Mouse (Mus musculus): ENCODE measurements around the gene Sec22c. TPM values are rescaled to one million over a fixed set of nuclear protein-coding genes. Genes with fewer than 3 reads are reported as not detected.

The Sec22c gene
- total RNA-seq (2021) (1 to 10 TPM; 3.9 to 5.0 TPM), polyA plus RNA-seq (2012; rRNA removed) (6.7 and 9.5 TPM in 2 replicates)
- long read RNA-seq, partial matches to known transcripts: 0 of 1 reads
- long read RNA-seq, other reads (novel, unspliced or antisense): 1 of 1 reads

DNA sequence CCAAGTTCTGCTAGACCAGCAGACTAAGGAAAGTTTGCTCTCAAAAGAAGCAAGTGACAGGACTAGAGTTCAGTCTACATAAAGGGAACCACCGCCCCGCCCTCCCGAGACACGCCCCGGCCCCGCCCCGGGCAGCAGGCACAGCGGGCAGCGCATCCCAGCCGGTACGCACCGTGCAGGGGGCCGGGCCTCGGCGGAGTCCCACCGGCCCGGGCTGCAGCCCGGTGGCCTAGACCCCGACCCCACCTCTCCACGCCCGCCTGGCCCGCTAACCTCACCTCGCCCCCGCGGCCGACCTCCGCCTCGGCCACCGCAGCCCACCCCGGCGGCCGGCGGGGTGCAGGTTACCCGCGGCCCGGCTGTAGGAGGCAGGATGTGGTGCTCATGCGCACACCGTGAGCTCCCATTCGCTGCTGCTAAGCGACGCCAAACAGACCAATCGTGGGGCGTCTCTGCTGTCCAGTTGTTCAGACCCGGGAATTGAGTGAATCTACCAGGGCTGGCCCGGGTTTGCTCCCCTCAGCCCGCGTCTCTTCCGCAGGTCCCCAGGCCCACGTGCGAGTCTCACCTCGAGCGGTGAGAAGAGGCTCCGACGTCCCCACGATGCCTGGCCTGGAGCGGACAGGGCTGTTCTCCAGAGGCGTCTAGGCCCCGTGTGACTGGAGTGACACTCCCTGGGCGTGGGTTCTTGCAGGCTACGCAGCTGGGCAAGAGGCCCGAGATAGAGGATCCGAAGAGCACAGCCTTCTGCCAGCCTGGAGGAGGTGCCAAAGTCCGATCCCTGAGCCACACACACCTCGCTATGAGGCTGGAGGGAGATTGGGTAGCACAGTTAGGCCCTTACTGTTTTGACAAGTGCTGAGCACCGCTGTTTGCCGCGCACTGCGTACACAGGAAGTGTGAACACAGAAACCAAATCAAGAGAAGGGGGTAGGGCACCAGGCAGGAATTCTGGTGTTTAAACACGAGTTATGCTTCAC is at the start of gene Sec22c:
TSS of gene Sec22c (minus strand) at position 845 of the 980 bp plus-strand sequence.
- intact Hi-C loops (cut with DNase I): no loop called here
- Histone ChIP-seq H3K4me3 (peak within 1 kb of the TSS; percentile 58), H3K79me2 (replicated peaks; ENCODE audit: control insufficient read depth, insufficient read depth, low read length) (no peaks in the 10 kb centered on the region), H3K27me3 (ENCODE audit: control insufficient read depth, insufficient read depth, low read length) (no peaks in the 10 kb centered on the region), H3K9ac (ENCODE audit: low read depth, low read length) (peak within 1 kb of the TSS; percentile 77), H3K4me1 (ENCODE audit: control insufficient read depth, insufficient read depth, low read length) (peaks cover 3% of the 10 kb centered on the region; the same call in 1 of the 2 replicates), H3K27ac (peak within 1 kb of the TSS; percentile 82), H3K36me3 (ENCODE audit: control insufficient read depth, insufficient read depth, low read length) (no peaks in the 10 kb centered on the region)
- peak; percentile 92 to 96 for DNase-seq
- TF ChIP-seq POLR2A (IDR thresholded peaks at IDR 0.05; ENCODE audit: insufficient read depth, low read depth, low read length) (peak; percentile 37; the same call in 1 of the 2 replicates), CTCF (IDR thresholded peaks at IDR 0.05) (no peak)
- WGBS: 2% methylated on average over 67 of the region's 69 CpGs

DNA sequence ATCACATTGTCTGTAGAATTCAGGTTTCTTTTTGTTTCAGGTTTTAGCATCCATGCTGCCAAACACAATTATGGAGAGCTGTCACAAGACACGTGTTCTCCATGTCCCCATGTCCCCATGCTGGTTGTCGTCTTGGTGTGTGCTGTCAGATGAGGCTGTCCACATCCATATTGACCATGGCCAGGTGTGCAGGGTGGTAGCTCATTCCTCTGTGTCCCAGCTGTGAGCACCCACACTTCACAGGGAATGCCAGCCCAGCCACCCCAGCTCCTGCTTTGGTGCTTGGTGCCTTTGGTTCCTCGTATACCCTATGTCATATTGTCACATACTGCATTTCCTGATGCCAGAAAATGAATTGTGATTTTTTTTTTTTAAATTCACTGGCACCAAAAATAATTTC is 49.3 kb upstream of the Sec22c start:
- TF ChIP-seq EP300 (IDR thresholded peaks at IDR 0.05; ENCODE audit: insufficient read depth, low read depth, low read length) (no peak), CTCF (IDR thresholded peaks at IDR 0.05) (no peak), POLR2A (IDR thresholded peaks at IDR 0.05; ENCODE audit: insufficient read depth, low read depth, low read length) (no peak)
- Histone ChIP-seq H3K4me1 (ENCODE audit: control insufficient read depth, insufficient read depth, low read length) (peaks cover 3% of the 10 kb centered on the region; the same call in 1 of the 2 replicates), H3K9ac (ENCODE audit: low read depth, low read length) (no peak overlapping the region), H3K27ac (no peak overlapping the region), H3K79me2 (replicated peaks; ENCODE audit: control insufficient read depth, insufficient read depth, low read length) (no peaks in the 10 kb centered on the region), H3K36me3 (ENCODE audit: control insufficient read depth, insufficient read depth, low read length) (peaks cover 11% of the 10 kb centered on the region), H3K27me3 (ENCODE audit: control insufficient read depth, insufficient read depth, low read length) (no peaks in the 10 kb centered on the region), H3K4me3 (no peak overlapping the region)
- 86% methylated on average over 3 of the region's 3 CpGs for WGBS
- no peak for DNase-seq
- intact Hi-C loops (cut with DNase I): loop anchor here (5.0 kb wide), 1 partner anchor 68 kb away; no protein-coding TSS in a partner anchor

DNA sequence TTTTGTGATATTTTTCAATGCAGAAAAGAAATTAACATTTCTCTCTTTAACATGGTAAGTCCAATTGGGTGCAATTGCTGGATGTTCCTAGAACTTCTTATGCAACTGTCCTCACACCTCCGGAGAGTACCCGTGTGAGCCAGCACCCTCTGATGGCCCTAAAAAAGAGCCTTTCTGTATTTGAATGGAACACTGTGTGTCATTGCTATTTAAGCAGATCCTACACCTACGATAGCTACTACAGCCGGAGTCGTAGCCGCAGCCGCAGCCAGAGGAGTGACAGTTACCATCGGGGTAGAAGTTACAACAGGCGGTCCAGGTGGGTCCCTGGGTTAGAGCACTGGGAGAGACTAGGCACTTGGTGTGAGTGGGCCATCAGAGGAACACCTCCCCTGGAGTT is 47.5 kb upstream of the Sec22c start:
- intact Hi-C loops (cut with DNase I): no loop called here
- peaks cover 11% of the 10 kb centered on the region for H3K36me3 ChIP-seq (ENCODE audit: control insufficient read depth, insufficient read depth, low read length)
- WGBS: 95% methylated on average over 9 of the region's 9 CpGs

DNA sequence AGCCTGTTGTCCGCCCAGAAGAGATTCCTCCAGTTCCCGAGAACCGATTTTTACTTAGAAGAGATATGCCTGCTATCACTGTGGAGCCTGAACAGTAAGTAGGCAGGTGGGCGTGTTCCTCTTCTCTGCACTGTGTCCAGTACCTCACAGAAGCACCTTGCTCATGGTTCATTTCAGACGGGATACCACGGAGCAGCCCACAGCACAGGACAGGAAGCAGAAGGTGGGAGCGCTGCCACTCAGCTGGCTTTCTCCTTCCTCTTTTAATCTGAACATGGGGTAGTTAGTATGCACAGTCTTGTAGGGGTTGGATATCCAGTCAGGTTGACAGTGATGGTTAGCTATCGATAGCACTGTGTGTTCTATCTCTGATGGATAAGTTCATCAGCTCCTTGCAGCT is 38.8 kb upstream of the Sec22c start:
- TF ChIP-seq POLR2A (IDR thresholded peaks at IDR 0.05; ENCODE audit: insufficient read depth, low read depth, low read length): no peak
- no peak for TF ChIP-seq EP300 (IDR thresholded peaks at IDR 0.05; ENCODE audit: insufficient read depth, low read depth, low read length)
- no peak for TF ChIP-seq CTCF (IDR thresholded peaks at IDR 0.05)
- intact Hi-C loops (cut with DNase I): no loop called here
- H3K36me3 ChIP-seq (ENCODE audit: control insufficient read depth, insufficient read depth, low read length): peaks cover 8% of the 10 kb centered on the region
- no peaks in the 10 kb centered on the region for H3K79me2 ChIP-seq (replicated peaks; ENCODE audit: control insufficient read depth, insufficient read depth, low read length)
- no peak for DNase-seq
- H3K4me3 ChIP-seq: no peak overlapping the region
- 81% methylated on average over 8 of the region's 8 CpGs for WGBS
- H3K27me3 ChIP-seq (ENCODE audit: control insufficient read depth, insufficient read depth, low read length): no peaks in the 10 kb centered on the region
- H3K27ac ChIP-seq: no peak overlapping the region
- H3K9ac ChIP-seq (ENCODE audit: low read depth, low read length): no peak overlapping the region
- no peaks in the 10 kb centered on the region for H3K4me1 ChIP-seq (ENCODE audit: control insufficient read depth, insufficient read depth, low read length)

More for the DNA sequence above, 47.5 kb upstream of the Sec22c start:
- no peak for DNase-seq
- H3K4me3 ChIP-seq: no peak overlapping the region
- no peak overlapping the region for H3K27ac ChIP-seq
- no peaks in the 10 kb centered on the region for H3K27me3 ChIP-seq (ENCODE audit: control insufficient read depth, insufficient read depth, low read length)
- H3K79me2 ChIP-seq (replicated peaks; ENCODE audit: control insufficient read depth, insufficient read depth, low read length): no peaks in the 10 kb centered on the region
- H3K4me1 ChIP-seq (ENCODE audit: control insufficient read depth, insufficient read depth, low read length): peaks cover 1% of the 10 kb centered on the region; the same call in 1 of the 2 replicates
- no peak overlapping the region for H3K9ac ChIP-seq (ENCODE audit: low read depth, low read length)
- TF ChIP-seq CTCF (IDR thresholded peaks at IDR 0.05) (no peak), EP300 (IDR thresholded peaks at IDR 0.05; ENCODE audit: insufficient read depth, low read depth, low read length) (no peak), POLR2A (IDR thresholded peaks at IDR 0.05; ENCODE audit: insufficient read depth, low read depth, low read length) (no peak)

DNA sequence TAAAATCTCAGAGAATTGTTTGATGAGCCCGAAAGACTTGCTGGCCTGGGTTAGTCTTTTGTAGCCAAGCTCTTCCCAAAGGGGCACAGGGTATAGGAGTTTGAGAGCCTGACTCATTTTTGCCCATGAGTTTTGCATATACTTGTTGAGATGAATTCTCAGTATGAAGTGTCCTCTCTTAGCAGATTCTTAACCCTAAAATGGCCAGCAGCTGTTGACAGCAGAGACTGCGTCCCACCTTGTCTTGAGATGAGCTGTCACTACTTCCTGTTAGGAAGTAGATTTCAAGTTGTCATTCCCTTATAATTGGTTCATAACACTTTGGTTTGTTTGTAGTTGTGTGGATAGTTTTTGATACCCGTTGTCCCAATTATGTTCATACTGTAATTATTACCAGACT is 35.9 kb upstream of the Sec22c start:
- 81% methylated on average over 3 of the region's 3 CpGs for WGBS
- intact Hi-C loops (cut with DNase I): no loop called here
- H3K4me1 ChIP-seq (ENCODE audit: control insufficient read depth, insufficient read depth, low read length): no peaks in the 10 kb centered on the region

DNA sequence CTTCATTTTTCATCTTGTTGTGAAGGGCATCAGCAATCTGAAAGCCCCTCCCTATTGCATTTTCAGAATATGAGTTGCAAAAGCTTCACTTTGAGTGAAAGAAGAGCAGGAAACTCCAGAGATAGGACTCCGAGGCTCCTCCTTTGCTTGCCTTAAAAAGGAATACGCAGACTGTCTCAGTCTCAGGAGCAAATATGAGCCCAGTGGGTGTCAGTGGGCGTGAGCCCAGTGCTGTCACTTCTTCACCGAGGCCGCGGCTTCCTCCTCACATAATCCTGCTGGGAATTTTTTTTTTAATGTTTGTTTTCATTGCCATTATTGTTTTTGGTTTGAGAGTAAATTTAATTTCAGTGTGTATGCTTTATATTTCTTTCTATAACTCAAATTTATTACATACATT is 35.2 kb upstream of the Sec22c start:
- TF ChIP-seq EP300 (IDR thresholded peaks at IDR 0.05; ENCODE audit: insufficient read depth, low read depth, low read length) (no peak), CTCF (IDR thresholded peaks at IDR 0.05) (no peak), POLR2A (IDR thresholded peaks at IDR 0.05; ENCODE audit: insufficient read depth, low read depth, low read length) (no peak)
- Histone ChIP-seq H3K79me2 (replicated peaks; ENCODE audit: control insufficient read depth, insufficient read depth, low read length) (no peaks in the 10 kb centered on the region), H3K4me1 (ENCODE audit: control insufficient read depth, insufficient read depth, low read length) (no peaks in the 10 kb centered on the region), H3K27me3 (ENCODE audit: control insufficient read depth, insufficient read depth, low read length) (no peaks in the 10 kb centered on the region), H3K9ac (ENCODE audit: low read depth, low read length) (no peak overlapping the region), H3K4me3 (no peak overlapping the region), H3K27ac (no peak overlapping the region), H3K36me3 (ENCODE audit: control insufficient read depth, insufficient read depth, low read length) (peaks cover 8% of the 10 kb centered on the region)
- DNase-seq: no peak
- 66% methylated on average over 6 of the region's 6 CpGs for WGBS
- intact Hi-C loops (cut with DNase I): no loop called here

More for the DNA sequence above, 35.9 kb upstream of the Sec22c start:
- Histone ChIP-seq H3K27me3 (ENCODE audit: control insufficient read depth, insufficient read depth, low read length) (no peaks in the 10 kb centered on the region), H3K79me2 (replicated peaks; ENCODE audit: control insufficient read depth, insufficient read depth, low read length) (no peaks in the 10 kb centered on the region), H3K4me3 (no peak overlapping the region), H3K27ac (no peak overlapping the region), H3K9ac (ENCODE audit: low read depth, low read length) (no peak overlapping the region), H3K36me3 (ENCODE audit: control insufficient read depth, insufficient read depth, low read length) (peaks cover 8% of the 10 kb centered on the region)
- TF ChIP-seq EP300 (IDR thresholded peaks at IDR 0.05; ENCODE audit: insufficient read depth, low read depth, low read length) (no peak), CTCF (IDR thresholded peaks at IDR 0.05) (no peak), POLR2A (IDR thresholded peaks at IDR 0.05; ENCODE audit: insufficient read depth, low read depth, low read length) (no peak)
- DNase-seq: no peak
